Mouse (Mus musculus) ES-Bruce4 (cell line): ENCODE measurements at regions not wholly inside any gene's neighbourhood (a gene's known extent, or its start where the extent isn't known, plus 50 kb on each side); places are given as distances from the start of the nearest gene placed in this dataset.

Experiments used
- EP300 ChIP-seq: IDR thresholded peaks from 2 replicates; pipeline ENCODE4 v1.6.1; 2011; ENCODE audit warnings: low read depth, low read length; ENCODE audit not compliant: insufficient read depth
- POLR2A ChIP-seq: IDR thresholded peaks from one replicate; pipeline ENCODE4 v1.8.1; 2011; ENCODE audit warnings: low read length; ENCODE audit not compliant: insufficient read depth

- TF ChIP-seq POLR2A = no peak
- no peak for TF ChIP-seq EP300
Observed at GRCm38 (mm10) chr2:178992334-178993116, 449.7 kb upstream of the Cdh4 start.
